Mouse (Mus musculus) splenic B cell, adult 2 months (primary cell): ENCODE measurements around the gene Creb3l4.

Source experiments
- DNase-seq: peaks from one replicate; pipeline ENCODE4 v3.0.0-alpha.2; 2011; ENCODE audit warnings: low read depth, low spot score
- H3K27me3 ChIP-seq: 2 replicates; pipeline ENCODE4 v1.6.1; 2012; ENCODE audit warnings: mild to moderate bottlenecking, low read length, moderate library complexity, mixed read lengths; ENCODE audit not compliant: control insufficient read depth, poor library complexity, insufficient read depth, severe bottlenecking
- H3K36me3 ChIP-seq: 2 replicates; pipeline ENCODE4 v1.6.1; 2012; ENCODE audit warnings: mild to moderate bottlenecking, low read length, moderate library complexity, mixed read lengths; ENCODE audit not compliant: control insufficient read depth, poor library complexity, insufficient read depth, severe bottlenecking

The Creb3l4 gene

DNA sequence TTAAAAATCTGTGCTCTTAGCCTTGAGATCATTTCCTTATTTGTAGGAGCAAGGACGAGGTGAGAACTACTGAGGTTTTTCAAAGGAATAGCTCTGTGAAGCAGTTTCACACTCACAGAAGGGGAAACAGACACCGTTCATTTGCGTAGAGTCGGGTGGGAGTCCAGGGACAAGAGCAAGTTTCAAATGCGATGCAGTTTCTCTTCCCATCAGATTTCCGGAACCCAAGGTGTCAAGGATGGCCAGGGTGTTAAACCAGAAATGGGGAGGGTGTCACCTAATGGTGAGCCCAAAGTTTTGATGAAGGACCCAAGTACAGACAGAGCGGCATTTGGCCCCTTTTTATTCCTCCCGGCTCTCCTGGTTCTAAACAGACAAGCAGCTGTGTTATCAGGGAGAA is 12.2 kb downstream of the Creb3l4 start:
- H3K27me3 ChIP-seq = no peaks in the 10 kb centered on the region
- H3K36me3 ChIP-seq = peaks cover 12% of the 10 kb centered on the region
- DNase-seq = peak; percentile 78

DNA sequence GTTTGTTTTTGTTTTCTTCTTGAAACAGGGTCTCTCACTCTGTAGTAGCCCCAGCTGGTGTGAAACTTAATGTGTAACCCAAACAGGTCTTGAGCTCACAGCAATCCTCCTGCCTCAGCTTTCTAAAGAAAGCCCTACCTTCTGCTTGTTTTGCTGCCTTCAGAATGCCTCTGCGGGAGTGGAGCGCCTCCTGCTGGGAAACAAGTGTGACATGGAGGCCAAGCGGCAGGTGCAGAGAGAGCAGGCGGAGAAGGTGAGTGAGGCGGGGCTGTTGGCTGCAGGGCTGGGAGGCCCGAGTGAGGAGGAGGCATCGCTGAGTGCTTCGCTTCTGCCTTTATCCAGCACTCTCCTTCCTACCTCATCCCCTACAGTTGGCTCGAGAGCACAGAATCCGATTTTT is 19.0 kb downstream of the Creb3l4 start:
- Histone ChIP-seq H3K27me3 (no peaks in the 10 kb centered on the region), H3K36me3 (no peaks in the 10 kb centered on the region)
- DNase-seq = no peak

DNA sequence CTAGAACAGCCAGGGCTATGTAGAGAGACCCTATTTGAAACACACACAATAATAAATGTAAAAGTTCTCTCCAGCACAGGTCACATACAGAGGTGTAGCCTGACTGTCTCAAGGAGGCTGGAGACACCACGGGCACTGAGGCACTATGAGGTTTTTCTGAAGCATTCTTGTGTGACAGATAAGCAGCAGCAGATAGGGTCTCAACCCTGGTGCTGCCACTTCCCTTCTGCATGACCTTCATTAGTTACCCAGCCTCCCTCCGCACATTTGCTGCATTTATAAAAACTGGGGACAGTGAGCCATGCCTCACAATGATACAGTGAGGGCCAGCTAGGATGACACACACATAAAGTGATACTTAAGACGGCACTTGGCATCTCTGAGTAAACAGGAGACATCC is 20.4 kb downstream of the Creb3l4 start:
- H3K27me3 ChIP-seq = no peaks in the 10 kb centered on the region
- no peaks in the 10 kb centered on the region for H3K36me3 ChIP-seq
- DNase-seq = no peak

DNA sequence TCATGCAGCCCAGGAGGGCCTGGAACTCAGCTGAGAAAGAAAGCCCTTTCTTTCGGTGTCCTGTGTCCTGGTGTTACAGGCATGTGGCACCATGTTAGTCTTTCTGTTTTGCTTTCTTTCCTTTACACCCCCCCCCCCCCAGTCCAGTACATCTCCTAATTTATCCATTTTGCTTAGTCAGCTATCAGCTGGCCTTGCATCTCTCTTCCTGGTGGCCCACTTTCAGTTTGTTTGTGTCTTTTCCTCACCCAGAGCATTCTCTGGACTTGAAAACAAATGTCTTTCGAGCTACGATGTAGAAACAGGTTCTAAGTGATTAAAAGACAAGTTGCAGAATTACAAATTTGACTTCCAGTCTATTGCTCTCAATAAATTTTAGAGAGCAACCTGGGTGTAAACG is 20.9 kb downstream of the Creb3l4 start:
- no peaks in the 10 kb centered on the region for H3K36me3 ChIP-seq
- DNase-seq = no peak
- no peaks in the 10 kb centered on the region for H3K27me3 ChIP-seq

DNA sequence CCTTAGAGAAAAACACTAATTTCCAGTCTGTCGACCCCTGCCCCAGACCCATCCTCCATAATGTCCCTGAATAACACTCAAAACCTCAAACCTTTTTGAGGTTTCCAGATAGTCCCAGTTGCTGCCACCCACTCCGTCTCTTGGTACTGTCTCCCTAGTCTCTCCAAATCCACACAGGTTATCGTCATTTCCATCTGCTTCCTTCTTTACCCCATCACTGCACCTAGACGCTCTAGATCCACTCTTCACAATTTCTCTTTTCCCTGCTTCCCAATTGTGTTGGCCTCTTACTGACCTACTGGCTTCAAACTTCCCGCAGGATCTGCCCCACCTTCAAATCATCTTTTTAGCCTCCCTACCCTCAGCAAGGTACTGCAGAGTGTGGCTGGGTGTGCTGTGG is 22.2 kb downstream of the Creb3l4 start:
- DNase-seq = no peak
- Histone ChIP-seq H3K27me3 (no peaks in the 10 kb centered on the region), H3K36me3 (no peaks in the 10 kb centered on the region)

DNA sequence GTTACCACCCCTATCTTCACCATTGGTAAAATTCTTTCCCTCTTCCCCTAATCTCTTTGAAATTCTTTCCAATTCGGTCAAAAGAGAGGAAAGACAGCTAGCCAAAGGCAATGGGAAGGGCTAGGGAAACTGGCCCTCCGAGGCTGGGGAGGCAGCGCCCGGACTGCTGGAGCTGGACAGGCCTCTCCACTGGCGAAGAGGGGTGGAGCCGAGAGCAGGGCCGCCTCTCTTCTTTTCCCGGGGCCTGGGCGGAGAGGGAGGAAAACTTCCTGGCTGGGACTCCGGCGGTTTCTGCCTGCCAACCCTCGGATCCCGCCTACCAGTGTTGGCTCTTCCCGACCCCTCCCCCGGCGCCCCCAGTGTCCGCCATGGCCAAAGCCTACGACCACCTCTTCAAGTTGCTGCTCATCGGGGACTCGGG is 22.8 kb downstream of the Creb3l4 start:
- DNase-seq = no peak

DNA sequence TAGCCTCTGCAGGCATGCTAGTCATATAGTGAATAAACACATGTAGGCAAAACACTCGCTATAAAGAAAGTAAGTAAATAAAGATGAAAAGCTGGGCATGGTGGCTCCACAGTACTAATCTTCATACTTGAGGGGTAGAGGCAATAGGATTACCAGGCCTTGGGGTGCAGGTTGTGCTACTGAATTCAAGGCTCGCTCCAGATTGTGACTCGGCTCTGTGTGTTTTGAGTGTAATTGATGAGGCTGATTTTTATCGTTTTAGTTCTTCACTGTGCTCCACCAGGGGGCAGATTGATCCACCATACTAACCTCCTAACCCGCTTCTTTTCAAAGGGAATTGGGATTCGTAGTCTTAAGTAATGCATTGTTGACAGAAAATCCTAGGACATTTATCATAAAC is 23.2 kb downstream of the Creb3l4 start:
- DNase-seq = peak; percentile 78
- H3K27me3 ChIP-seq = no peaks in the 10 kb centered on the region
- no peaks in the 10 kb centered on the region for H3K36me3 ChIP-seq

More for the DNA sequence above, 22.8 kb downstream of the Creb3l4 start:
- no peaks in the 10 kb centered on the region for H3K27me3 ChIP-seq
- no peaks in the 10 kb centered on the region for H3K36me3 ChIP-seq

DNA sequence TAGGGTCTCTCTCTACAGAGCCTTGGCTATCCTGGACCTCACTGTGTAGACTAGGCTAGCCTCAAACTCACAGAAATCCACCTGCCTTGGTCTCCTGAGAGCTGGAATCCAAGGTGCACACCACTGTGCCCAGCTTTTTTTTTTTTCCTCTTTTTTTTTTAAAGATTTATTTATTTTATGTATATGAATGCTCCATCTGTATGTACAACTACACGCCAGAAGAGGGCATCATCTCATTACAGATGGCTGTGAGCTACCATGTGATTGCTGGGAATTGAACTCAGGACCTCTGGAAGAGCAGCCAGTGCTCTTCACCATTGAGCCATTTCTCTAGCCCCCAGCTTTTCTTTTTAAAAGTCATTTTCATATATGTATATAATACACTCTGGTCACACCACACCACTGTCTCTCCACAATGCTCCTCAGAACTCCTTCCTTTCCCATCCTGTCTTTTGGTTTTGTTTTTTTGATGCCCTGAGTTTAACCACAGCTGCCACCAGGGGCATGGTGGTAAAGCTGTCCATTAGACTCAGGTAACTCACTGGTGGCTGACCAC is 27.4 kb downstream of the Creb3l4 start:
- H3K36me3 ChIP-seq = peaks cover 4% of the 10 kb centered on the region; the same call in 1 of the 2 replicates
- H3K27me3 ChIP-seq = no peaks in the 10 kb centered on the region
- DNase-seq = peak; percentile 66

DNA sequence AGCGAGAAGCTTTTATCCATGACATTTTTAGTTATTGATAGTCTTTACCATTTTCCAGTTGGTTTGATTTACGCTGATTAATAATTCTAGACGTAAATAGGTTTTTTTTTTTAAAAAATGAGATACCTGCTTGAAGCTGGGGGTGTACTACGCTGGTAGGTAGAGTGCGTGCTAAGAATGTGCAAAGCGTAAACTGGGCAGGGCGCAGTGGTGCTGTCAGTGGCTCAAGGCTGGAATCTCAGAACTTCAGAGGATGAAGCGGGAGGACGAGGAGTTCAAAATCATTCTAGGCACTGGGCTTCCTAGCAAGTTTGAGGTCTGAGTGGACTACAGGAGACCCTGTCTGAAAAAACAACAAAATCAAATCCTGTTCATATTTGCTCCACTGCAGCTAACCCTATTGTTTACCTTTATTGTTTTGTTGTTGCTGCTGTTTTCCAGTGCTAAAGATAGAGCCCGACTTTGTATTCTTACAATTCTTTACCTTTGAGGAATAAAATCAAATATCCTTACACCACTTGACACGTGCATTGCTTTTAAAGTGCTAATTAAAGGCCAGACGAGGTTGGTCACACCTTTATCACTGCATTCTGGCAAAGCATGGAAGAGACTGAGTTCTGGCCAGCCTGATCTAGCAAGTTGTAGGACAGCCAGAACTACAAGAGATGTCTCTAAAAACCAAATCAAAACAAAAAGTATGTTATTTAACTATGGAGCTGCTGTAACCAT is 29.2 kb downstream of the Creb3l4 start:
- no peak for DNase-seq
- no peaks in the 10 kb centered on the region for H3K27me3 ChIP-seq
- H3K36me3 ChIP-seq = peaks cover 10% of the 10 kb centered on the region

DNA sequence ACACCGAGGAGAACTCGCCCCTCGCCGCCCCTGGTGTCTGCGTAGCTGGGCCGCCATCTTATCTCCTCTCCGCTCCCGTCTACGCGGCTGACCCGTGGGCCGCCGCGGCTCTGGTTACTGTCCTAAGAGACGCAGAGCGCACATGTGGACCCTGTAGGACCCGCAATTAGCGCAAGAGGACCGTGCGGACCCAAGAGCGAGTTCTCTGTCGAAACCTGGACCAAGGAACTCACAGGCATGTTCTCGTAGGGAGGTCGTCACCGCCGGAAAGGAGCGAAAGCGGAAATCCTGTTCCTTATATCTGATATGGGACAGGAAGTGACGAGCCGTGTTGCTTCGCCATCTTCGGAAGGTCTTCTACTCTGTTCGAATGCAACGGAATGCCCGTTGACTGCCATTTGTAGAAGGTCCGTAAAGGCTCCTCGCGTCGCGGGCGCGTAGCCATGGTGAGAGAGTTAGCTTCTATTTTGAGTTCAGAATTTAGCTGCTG is 29.9 kb downstream of the Creb3l4 start, which contains the start of the genes Rps27 and Rab13:
Rps27 (minus strand) TSS at position 275 of the 490 bp plus-strand sequence.
Rab13 (plus strand) TSS at position 319 of the 490 bp plus-strand sequence.
- H3K27me3 ChIP-seq = no peaks in the 10 kb centered on the region
- peak; percentile 97 for DNase-seq
- H3K36me3 ChIP-seq = peaks cover 10% of the 10 kb centered on the region

DNA sequence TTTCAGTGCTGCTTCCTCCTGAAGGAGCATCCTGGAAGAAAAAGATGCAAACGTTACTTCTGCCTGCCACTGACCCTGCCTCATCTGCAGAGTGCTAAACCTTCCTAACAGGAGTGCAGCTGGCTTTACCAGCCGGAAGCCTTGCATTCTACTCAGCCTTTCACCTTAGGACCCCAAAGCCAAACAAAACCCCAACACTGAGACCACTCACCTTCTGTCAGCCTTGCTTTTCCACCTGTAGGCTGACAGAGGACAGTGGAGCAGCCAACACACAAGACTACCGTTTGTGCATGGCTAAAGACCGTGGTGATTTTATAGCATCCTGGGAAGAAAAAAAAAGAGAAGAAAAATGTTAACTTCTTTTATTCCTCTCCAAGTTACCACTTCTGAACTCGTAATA is 30.6 kb downstream of the Creb3l4 start:
- H3K27me3 ChIP-seq = no peaks in the 10 kb centered on the region
- H3K36me3 ChIP-seq = peaks cover 10% of the 10 kb centered on the region
- DNase-seq = no peak

DNA sequence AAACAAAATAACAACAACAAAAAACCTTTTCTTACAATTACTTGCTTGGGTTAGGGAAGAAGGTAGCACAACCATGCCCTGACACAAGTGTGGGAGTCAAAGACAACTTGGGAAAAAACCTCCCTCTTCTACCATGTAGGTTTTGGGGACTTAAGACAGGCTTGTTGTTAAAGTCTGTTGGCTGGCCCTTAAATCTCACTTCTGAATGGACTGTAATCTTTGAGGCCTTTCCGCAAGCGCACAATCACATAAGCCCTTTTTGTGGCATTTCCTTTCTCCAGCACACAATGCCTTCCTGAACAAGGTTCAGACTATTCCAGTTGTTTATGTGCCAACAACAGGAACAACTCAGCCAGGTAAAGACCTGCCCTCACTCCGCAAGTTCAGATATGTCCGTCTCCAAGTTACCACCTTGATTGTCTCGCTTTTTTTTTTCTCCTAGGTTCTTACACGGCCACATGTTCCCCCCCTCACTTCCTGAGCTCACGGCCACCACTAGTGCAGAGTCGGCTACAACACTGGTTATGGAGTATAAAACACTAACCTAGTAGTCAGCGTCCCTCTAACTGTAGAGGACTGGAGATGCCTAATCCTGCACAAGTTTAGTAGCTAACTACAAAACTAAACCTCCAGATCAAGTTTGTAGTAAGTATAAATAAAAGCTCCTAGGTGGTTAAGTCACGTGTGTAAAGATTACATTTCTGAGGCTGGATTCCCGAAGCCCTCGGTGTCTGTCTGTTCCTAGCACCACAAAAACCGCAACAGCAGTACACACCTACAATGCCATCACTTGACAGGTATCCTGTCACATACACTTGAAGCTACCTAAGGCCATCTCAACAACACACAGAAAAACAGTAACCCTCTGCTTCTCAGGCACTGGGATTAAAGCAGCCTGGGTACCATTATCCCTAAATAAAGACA is 31.6 kb downstream of the Creb3l4 start:
- peaks cover 10% of the 10 kb centered on the region for H3K36me3 ChIP-seq
- peak; percentile 13 for DNase-seq
- H3K27me3 ChIP-seq = no peaks in the 10 kb centered on the region

DNA sequence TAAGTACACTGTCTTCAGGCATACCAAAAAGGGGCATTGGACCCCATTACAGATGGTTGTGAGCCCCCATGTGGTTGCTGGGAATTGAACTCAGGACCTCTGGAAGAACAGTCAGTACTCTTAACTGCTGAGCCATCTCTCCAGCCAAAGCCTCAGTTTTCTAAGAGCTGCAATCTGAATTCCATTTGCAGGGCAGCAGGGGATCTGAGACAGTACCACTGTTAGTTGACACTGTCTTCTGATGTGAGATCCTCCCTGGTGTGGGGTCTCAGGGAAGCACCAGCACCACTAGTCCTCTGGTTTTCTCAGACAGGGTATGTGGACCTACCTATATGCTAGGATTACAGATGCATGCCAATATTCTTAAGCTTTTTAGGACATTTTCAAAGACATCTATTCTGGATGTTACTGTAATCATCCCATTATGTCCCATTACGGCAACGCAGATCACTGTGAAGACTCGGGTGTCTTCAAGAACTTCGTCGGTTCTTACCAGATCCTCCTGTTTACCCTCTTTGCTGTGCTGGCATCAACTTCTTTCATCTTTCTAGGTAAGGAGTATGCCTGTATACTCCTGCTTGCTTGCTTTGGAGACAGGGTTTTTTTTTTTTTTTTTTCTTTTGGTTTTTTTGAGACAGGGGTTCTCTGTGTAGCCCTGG is 33.3 kb downstream of the Creb3l4 start:
- no peak for DNase-seq
- H3K27me3 ChIP-seq = no peaks in the 10 kb centered on the region
- H3K36me3 ChIP-seq = peaks cover 10% of the 10 kb centered on the region

DNA sequence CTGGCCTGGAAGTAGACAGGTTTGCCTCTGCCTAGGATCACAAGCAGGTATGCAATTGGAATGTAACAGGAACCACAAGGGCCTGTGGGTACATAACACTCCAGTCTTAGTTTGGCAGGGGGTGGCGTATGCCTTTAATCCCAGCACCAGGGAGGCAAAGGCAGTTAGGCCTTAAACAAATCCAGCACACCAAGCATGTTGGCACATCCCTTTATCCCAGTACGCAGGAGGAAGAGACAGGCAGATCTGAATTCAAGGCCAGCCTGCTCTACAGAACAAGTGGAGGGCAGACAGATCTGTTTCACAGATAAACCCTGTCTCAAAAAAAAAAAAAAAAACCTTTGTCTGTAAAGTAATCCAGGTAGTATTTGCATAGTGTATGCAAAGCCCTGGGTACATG is 34.6 kb downstream of the Creb3l4 start:
- Histone ChIP-seq H3K27me3 (no peaks in the 10 kb centered on the region), H3K36me3 (peaks cover 10% of the 10 kb centered on the region)
- no peak for DNase-seq
